13 mouse cellular contexts compared by ENCODE assay signal in the genomic region with DNA sequence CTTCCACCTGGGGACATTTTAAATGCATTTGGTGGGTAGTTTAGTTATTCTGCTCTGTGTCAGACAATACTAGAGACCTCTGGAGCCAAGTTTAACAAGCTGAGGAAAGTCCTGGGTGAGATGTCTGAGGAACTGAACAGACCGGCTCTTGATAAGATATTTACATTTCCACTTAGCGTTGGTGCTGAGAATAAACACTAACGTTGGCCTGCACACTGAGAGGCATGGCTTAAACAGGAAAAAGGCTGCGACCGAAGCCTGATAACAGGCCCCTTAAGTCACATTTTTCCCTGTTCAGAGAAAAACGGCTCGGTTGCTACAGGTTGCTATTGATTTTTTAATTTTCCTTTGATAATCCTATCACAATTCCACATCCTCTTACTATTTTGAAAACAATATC. TPM values are rescaled to one million over a fixed set of nuclear protein-coding genes. Genes with fewer than 3 reads are reported as not detected.
"Had no signal": no experiment of that assay in that cellular context is flagged by ENCODE, and none has a peak within 500 bp of the region (broad histone marks: within the 10 kb centered on the region; RNA-seq: fewer than 3 reads in every experiment).

No protein-coding gene starts in this region.

- H3K4me3 ChIP-seq: limb, embryonic 12.5 days; liver, embryonic 13.5 days; midbrain, embryonic 13.5 days had no signal

- H3K27me3 ChIP-seq: limb, embryonic 12.5 days; liver, embryonic 13.5 days; midbrain, embryonic 13.5 days had no signal

- H3K27ac ChIP-seq: limb, embryonic 12.5 days; liver, embryonic 13.5 days; midbrain, embryonic 13.5 days had no signal

- H3K4me2 ChIP-seq: limb, embryonic 12.5 days; liver, embryonic 13.5 days; midbrain, embryonic 13.5 days had no signal

- H3K4me1 ChIP-seq: limb, embryonic 12.5 days; liver, embryonic 13.5 days had no signal

- ATAC-seq: liver, postnatal 0 days; midbrain, embryonic 13.5 days had no signal

- DNase-seq: kidney, adult 18-20 months; kidney, postnatal 10 days; layer of hippocampus, postnatal 36 days; liver; liver, embryonic 13.5 days; liver, postnatal 0 days; right cerebral cortex, postnatal 14 days; thymus, adult 2 months; thymus, postnatal 25 days had no signal

- H3K36me3 ChIP-seq: limb, embryonic 12.5 days; liver, embryonic 13.5 days; midbrain, embryonic 13.5 days had no signal

- H3K9me3 ChIP-seq: limb, embryonic 12.5 days; liver, embryonic 13.5 days; midbrain, embryonic 13.5 days had no signal

- H3K9ac ChIP-seq: limb, embryonic 12.5 days; liver, embryonic 13.5 days; liver, postnatal 0 days; midbrain, embryonic 13.5 days had no signal

RNA-seq across cellular contexts. Expression of a gene that starts 12.1 kb away (rescaled TPM):
- total RNA-seq: megakaryocyte progenitor cell, adult 5-6 weeks had no signal
- polyA plus RNA-seq: liver, embryonic 13.5 days; liver, postnatal 0 days; urinary bladder, adult 2 months had no signal
